Mouse (Mus musculus) WW6 (cell line): ENCODE data around the gene Itpk1.
A peak's percentile ranks its signal among the peaks of the same experiment; 100 is the strongest.

Experiments used
- DNase-seq: peaks from one replicate; pipeline ENCODE4 v3.0.0-alpha.2; 2013; ENCODE audit warnings: low read depth, low spot score

Itpk1 gene

DNA sequence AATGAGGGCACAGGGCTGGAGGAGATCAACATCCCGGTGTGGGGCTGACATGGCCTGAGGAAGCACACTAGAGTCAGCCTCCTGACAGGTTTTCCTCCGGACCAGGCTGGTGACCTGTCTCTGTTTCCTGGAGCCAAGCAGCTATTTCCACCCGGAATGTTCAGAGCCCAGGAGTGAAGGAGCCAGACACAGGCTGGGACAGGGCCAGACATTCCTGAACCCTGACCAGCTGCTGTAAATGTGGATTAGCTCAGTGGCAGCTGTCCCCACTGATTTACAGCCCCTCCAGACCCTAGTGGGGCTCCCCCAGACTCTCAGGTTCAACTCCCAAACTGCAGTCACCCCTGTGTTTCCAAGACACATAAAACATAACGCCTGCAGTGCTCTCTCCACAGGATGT lies 107.3 kb downstream of the Itpk1 start:
- DNase-seq = no peak

DNA sequence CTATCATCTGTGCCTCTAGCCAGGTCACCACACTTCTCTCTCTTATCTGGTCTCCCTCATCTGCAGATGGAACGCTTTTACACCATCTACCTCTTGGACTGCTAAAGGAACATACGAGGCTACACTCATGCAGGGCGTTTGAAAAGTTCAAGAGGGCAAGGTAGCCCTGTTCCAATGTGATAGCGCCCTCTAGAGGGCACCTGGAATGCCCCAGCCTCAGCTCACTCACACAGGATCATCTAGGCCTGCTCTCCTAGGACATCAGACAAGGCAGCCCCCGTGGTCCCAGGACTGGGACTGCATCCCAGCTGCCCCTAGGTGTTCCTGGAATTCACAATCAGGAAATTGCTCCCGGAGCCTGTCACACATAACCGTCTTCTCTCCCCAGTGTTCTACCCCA lies 108.3 kb downstream of the Itpk1 start:
- peak; percentile 36 for DNase-seq

DNA sequence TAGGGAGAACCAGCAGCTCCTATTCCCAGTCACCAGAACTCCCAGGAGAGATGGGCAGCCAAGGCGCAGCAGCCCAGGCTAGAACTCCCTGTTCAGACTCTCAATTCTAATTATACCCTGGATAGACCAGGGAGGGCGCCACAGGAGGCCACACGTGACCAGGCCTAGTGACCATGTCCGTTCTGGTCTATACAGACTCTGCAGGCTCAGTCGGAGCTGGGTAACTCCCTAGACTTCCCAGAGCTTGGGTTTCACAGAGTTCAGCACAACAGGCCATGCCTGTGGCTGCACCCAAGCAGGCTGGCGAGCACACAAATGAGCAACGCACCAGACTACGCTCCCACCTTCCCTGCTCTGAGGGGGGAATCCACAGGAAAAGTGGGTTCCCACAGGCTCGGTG lies 110.1 kb downstream of the Itpk1 start:
- no peak for DNase-seq

DNA sequence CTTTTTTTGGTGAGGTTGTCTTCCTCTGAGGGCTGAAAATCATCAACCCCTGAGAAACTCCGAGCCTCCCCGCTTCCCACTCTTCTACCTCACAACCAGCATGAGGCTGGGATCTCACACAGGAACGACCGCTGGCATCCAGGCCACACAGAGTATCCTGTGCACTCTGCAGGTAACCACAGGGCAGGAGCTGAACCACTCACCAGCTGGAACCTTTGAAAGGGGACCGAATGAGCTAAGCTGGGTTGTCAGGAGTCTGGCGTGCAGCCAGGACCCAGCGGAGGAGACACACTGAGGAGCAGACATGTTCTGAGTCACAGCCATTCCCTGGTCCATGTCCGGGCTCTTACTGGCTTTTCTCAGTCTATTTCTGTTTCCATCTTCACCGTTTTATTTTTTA lies 111.0 kb downstream of the Itpk1 start:
- DNase-seq = no peak

DNA sequence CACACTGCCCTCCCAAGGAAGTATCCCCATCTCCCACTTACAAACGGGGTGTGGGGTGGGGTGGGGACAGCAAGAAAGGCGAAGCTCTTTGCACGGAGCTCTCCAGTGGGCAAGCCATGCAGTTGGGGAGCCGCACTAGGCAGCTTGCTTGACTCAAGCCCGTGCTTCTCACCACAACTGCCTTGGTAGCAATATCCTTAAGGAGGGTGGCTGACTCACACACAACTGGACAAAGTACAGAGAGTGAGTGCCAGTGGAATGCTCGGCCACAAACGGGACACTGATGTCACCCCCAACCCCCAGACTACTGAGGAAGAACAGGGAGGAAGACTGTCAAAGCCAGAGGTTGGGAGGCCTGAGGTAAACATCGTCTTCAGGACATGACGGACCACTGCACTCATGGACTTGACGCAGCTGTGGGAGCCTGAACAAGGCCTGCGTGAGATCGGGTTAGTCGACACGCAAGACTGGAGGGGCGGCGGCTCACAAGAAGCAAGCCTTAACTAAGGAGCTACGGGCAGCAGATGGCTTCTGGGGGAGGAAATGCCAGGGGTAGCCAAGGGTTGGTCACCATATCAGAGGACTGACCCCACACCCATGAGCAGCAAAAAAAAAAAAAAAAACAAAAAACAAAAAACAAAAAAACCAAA lies 113.9 kb downstream of the Itpk1 start:
- DNase-seq = no peak

DNA sequence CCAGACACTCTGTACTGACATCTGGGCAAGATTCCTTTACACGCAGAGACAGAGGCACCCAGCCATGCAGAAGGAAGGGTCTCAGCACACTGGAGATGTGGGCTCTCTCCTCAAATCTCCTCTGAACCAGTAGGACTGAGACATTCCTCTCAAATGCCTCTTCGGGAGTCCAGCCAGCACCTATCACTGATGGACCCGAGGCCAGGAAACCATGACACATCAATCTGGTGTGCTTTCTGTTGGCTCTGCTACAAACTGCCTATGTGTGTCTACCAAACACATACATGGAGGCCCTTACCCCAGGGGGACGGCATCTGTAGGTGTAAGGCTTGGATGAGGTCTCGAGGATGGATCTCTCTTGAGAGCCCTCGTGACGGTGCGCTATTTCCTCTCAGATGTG lies 117.6 kb downstream of the Itpk1 start:
- DNase-seq = no peak

DNA sequence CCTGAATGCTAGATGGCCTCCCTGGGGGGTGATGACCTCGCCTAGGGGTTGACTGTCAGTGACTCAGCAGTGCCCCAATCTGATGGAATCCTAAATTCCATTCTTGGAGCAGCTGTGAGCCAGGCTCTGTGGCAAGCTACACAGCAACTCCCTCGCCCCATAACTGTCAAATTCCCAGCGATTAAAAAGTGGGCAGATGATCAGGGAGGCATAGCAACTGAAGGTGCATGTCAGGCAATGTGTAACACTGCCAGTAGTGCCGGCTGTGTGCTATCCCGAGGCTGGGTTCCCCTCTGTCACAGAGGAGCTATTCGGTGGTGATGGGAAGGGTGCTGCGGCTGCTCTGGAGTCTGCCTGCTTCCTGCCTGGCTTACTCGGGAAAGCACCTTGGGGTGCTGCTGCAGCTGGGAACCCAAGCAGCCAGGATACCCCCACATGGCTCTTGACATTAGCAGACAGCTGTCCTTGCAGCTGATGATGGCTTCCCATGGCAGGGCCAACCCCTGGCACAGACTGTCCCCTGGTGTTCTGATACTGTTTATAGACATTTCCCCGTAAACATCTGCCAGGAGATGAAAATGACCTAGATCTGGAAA lies 118.3 kb downstream of the Itpk1 start:
- DNase-seq = no peak

DNA sequence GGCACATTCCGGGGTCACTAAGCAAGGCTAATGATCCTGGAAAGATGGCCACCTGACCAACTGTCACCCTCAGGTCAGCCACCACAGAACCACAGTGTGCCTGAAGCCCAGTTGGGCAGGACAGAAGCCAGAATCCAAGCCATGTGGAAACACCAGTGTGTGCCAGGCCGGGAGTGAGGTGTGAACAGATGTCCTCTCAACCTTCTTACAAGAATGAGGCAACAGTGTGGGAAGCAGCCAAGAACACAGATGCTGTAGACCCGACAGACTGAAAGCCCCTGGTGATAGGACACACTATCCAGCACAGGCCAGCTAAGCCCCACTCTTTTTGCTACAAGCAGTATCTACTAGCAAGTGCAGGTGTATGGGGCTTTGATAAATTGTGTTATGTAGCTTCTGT lies 119.3 kb downstream of the Itpk1 start:
- DNase-seq = no peak

DNA sequence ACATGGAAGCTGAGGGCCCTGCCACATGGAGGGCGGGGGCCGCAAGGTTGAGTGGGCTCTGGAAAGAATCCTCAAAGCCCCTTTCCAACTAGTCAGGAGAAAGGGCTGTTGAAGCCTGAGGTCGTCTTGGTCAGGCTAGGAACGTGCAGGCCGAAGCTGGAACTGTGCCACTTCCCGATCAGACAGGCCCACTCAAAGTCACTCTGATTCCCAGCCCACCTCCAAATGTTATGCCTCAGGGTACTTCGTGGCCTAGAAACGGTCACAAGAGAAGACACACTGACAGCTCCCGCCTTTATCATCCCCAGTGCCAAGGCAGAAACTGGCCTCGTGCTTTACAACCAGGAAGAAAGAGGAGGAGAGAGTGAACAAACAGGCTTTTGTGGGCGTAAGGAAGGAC lies 122.3 kb downstream of the Itpk1 start:
- no peak for DNase-seq

DNA sequence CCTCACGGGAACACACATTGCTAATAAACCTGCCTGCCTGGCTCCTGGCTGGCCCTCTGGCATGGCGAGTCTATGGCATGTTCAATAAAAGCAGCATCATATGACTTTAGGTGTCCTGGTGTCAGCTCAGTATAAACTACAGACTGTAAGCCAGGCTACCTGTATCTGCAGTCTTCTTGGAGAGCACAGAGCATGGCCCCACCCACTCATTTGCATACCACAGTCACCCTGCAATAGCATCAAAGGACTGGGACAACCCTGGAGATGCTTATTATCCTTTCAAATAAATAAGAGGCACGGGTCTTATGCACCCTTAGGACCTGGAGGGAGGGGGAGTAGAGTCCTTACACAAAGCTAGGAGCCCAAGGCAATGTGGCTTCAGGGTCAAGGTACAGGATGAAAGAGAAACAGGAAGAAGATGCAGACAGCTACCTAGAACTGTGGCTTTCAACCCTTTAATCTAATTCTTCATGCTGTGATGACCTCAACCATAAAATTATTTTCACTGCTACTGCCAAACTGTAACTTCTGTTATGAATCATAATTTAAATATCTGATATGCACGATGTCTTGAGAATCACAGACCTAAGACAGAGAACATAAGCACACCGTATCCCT lies 123.0 kb downstream of the Itpk1 start:
- no peak for DNase-seq

DNA sequence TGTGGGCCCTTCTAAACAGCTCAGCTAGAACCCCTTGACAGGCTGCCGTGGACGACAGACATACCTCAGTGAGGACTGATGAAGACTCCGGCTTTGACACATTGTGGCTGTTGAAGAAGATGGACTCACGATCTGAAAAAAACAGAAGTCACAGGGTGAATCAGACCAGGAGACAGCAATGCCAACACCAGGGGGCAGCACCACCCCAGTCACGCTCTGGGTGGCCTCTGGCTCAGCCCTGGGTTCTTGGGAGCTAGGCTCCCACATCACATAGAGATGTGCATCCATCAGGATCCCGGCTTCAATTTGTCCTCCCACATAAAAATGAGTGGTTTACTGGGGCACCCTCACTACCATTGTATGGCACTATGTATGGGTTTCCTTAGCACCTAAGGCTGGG lies 125.7 kb downstream of the Itpk1 start:
- no peak for DNase-seq

DNA sequence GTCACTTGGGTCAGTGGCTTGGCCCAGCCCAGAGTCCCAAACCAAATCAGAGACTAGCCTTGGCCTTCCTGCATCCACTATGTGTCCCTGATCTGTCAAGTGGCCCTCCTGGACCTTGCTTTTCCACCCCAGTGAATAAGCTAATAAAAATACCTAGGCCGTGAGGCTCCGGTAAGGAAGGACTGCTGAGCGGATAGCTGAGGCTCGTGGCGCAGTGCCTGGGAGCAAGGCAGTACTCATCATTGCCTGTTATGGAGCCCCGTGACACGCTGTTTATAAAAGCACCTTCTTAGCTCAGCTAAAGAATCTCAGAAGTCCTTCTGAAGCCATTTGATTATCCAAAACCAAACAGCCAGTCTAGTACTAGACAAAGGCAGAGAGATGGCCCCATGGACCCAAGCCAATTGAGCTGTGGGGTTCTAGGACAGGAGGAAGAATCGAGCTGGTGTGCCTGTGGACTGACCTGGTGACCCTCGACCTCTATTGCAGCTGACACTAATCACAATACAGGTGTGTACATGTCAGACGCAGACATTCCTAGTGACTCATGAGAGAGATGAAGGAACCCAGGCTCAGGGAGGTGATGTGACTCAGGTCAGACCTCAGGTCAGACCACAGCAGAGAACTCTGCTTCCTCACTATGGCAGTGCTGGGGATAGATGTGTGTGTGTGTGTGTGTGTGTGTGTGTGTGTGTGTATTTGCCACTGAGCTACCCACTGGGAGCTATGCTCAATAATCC lies 127.9 kb downstream of the Itpk1 start:
- DNase-seq = no peak

DNA sequence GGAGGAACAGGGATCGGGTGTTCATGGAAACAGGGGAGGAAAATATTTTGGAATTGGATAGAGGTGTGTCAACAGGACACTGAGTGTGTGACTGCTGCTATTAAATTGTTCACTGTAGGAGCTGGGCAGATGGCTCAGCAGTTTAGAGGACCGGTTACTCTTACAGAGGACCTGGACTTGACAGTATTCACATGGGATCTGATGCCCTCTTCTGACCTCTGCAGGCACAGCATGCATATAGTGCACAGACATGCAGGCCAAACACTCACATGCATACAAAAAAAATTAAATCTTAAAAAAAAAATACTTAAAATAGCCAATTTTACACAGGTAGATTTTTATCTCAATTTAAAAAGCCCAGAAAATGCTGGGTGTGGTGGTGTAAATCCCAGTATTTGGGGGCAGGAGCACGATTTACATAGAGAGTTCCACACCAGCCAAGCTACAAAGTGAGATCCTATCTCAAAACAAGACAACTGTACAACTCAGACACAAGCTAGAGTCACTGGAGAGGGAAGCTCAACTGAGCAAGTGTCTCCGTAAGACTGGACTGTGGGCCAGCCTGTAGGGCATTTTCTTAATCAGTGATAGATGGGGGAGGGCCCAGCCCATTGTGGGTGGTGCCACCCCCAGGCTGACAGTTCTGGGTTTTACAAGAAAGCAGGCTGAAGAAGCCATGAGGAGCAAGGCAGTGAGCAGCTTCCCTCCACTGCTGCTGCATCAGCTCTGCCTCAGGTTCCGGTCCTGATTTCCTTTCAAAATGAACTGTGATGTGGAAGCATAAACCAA lies 129.0 kb downstream of the Itpk1 start:
- no peak for DNase-seq

DNA sequence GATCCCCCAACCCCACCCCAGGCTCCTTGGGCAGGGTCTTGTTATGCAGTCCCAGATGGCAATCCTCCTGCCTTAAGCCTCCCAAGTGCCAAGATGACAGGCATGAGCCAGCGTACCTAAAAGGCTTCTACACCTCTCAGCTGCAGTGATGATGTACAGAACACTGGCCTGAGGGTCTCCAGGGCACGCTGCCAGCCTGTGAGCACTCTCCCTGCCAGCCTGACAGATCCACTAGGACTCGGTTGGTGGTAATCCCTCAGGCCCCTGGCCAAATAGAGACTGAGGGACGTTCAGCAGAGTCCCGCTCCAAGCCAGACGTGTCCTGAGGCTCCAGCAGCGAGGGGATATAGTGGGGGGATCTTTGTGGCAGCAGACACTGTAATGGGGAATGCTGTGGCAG lies 131.7 kb downstream of the Itpk1 start:
- DNase-seq = no peak

DNA sequence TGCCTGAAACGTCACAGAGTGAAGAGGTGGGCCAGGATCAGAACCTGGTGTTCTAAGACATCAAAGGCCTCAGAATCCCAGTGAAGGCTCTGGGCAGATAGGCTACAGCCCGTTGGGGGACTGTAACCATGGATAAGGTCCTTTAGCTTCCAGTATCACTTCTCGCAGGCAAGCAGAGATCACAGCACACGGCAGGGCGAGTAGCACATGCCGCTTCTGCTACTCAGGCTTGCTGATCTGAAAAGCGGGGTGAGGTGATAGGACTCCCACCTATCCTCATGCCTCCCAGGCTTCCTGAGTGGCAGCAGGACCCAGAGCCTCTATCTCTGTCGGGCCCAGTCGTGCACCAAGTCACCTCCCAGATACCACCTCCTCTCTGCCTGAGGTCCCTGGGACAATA lies 133.1 kb downstream of the Itpk1 start:
- no peak for DNase-seq

DNA sequence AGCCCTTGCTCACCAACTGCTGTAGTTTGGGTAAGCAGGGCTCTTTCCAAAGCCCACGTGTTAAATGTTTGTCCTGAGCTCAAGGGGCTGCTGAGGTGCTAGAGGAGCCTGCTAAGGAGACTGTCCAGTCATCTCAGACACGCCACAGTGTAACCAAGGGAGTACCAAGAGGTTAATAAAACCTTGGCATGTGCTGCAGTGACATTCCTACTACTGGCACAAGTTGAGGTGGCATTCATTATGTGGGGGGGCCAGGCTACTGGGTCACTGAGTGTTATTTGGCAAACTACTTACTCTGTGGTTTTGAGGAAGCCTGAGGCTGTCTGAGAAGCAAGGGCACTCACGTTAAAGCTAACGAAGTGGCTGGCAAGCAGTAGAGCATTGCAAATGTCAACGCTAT lies 134.0 kb downstream of the Itpk1 start:
- DNase-seq = no peak

DNA sequence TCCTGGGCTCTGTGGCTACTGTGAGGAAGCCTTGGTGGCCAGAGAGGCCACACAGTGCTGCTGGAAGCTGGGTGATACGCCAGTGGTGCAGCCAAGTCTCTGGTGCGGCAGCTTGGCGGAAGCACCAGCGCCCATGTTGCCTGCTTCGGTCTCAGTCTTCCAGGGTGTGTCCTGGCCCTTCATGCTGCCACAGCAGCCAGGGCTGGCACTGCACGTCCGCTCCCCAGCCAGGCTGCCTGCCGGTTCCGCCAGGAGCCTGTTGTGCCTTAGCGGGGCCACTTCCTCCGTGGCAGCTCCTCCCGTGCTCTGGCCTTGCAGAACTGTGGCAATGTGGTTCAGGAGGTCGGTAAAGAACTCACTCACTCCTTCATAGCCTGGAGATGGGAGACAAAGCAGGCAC lies 134.6 kb downstream of the Itpk1 start:
- no peak for DNase-seq

DNA sequence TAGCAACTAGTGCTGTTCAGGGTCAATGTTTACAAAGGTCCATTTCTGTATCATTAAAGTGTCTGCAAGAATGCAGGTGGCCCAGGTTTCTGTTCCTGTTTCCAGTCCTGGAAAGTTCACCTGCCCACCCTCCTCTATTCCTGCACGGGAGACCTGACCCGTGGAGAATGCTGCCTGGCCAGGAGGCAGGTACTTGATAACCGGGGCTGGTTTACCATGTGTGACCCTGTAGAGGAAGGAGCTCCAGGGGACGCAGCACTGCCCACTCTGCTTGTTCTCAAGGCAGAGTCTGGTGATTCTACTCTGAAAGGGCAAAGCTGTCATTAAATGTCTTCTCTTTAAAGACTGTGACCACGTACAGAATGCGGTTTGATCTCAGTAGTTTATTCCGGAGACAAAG lies 136.5 kb downstream of the Itpk1 start:
- no peak for DNase-seq

DNA sequence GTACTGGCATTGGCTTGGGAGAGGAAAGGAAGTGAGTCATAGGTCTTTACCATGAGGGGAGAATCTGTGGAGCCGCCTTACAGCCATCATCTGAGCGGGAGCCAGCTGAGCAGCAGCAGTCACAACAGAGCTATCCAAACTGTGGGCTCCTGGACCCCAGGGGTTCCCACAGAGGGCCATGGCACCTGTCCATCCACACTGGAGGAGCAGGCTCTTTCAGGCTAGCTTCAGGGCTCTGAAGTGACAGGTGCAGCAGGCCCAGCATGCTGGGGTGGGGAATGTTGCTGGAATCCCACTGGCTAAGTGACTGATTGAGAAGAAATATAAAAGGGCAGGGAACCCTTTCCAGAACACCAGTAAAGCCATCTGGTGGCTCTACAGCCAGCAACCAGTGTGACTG lies 137.8 kb downstream of the Itpk1 start:
- DNase-seq = no peak

DNA sequence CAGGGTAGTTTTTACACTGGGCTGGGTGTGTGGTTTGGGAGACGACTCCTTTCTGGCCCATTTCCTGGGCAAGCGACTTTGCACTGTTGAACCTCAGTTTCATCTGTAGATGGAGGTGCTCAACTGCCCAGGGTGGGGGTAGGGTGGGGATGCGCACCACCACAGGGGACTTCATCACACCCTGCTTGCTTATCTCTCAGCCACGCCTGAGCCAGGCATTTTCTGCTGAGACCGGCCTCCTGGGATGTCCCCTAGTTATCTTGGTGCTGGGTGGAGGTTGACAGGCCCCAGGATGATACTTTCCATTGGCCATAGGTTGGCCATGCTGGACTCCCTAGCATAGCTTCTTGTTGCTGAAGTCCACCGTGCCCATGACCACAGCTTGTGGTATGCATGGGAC lies 139.6 kb downstream of the Itpk1 start:
- DNase-seq = no peak

DNA sequence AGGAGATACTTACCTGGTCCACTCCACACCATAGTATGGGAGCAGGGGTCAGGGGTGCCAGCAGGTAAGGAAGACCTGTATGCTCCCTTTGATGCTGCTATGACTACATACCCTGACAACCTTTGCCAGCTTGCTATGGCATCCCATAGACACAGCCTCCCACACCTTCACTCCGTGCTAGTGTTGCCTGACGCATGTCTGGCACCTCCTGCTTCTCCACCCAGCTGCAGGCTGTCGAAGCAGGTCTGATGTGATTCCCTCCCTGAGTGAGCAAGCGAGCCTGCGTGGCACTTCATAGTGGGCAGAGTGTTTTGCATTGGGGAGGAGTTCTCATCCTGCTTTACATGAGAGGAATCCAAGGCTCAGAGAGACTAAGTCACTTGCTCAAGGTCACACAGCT lies 147.4 kb downstream of the Itpk1 start:
- no peak for DNase-seq

DNA sequence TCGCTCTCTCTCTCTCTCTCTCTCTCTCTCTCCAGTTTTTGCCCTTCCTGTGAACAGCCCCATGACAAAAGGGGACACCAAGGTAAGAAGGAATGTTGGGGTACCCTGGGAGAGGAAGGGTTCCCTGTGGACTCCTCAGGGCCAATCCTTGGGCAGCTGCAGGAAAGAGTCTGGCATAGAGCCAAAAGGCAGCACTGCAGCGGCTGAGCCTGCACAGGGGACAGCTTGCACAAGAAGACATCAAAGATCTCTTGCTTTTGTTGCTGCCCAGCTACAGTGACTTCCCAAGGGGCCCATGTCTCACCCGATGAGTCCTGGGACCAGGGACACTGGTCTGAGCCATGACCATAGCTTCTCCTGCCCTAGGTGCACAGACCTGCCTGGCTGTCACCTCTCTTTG lies 148.9 kb downstream of the Itpk1 start:
- no peak for DNase-seq
